Mouse (Mus musculus) CD4-positive, CD25-positive, alpha-beta regulatory T cell, adult 2 months (primary cell): Measurements from ENCODE around the gene Gfer.
"Not testable (repeated sequence)": the region's sequence is repeated elsewhere in the genome, so short reads cannot be mapped to it uniquely, and the experiment has no call there.

Experiments
- DNase-seq: peaks from one replicate; pipeline ENCODE4 v3.0.0-alpha.2; 2012; ENCODE audit warnings: low read depth, low spot score

Gene Gfer

DNA sequence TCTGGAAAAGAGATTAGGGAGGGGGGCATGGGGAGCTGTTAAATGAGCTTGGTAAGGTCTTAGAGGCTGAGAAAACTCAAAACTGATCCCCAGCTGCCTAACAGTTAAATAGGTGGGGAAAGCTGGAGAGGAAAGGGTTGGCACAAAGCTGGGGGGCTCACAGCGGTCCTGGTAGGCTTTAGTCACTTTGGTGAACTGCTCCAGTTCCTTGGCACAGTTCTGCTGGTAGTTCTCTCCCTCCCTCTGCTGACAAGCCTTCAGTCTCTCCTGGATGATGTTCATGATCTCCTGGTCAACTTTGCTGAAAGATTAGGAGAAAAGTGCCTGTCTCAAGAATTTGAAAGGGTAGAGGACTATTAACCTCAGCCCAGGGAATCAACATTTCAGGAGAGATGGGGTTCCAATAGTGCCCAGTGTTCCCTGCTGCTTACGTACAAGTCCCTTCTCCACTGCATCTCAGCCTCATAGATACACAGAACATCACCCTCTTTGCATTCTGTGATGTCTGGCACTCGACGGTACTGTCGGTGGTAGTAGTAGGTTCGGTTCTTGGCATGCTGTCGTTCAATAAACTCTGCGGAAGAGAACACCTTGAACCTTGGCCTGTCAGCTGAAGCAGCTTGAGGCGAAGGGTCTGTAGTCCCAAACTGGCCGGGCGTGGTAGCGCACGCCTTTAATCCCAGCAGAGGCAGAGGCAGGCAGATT, 26.4 kb upstream of the Gfer start:
- no peak for DNase-seq

- DNase-seq = not testable (repeated sequence)
Observed at GRCm38 (mm10) chr17:24721383-24721955, 25.5 kb upstream of the Gfer start.

DNA sequence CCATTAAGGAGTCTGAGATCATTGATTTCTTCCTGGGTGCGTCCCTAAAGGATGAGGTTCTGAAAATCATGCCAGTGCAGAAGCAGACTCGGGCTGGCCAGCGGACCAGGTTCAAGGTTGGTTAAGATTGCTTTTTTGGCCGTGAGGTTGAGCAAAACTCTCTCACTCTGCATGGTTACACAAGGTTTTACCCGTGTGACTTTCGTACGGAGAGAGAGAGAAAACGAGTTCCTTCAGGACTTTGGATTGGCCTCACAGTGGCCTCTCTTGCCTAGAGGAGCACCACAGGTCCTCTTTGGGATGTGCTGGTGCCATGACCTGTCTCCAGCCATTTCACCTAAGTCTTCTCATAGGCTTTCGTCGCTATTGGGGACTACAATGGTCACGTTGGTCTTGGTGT, 24.7 kb upstream of the Gfer start:
- DNase-seq = peak; percentile 31

DNA sequence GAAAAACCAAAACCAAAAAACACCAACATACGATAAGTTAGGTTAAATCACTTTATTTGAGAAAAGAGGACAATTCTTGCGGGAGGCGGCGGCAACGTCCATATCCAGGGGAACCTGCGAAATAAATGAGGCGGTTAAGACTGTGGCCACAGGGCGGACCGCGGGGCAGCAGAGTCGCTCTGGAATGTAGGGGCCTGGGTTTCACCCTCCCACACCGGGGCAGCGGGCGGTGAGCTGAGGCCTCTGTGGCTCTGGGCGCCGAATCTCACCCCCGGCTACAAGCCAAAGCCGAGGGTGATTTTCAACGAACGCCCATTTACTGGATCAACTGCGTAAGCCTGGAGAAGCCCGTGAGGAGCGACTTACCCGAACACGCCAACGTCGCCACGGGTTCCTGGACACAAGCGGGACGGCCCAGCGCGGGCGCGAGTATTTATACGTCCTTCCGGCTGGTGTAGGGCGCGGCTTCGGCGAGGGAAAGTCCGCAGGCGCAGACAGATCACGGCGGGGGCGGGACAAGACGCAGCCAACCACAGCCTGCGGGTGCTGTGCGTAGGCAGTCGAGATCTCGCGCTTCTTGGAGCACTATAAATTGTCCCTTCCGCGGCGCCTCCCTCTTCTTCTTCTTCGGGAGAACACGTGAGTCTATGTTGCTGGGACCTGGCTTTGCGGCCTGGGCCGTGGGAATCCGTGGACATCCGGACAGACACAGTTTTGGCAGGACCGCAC, 23.7 kb upstream of the Gfer start:
- peak; percentile 99 for DNase-seq

- DNase-seq = not testable (repeated sequence)
Observed at GRCm38 (mm10) chr17:24718938-24719337, 23.0 kb upstream of the Gfer start.

DNA sequence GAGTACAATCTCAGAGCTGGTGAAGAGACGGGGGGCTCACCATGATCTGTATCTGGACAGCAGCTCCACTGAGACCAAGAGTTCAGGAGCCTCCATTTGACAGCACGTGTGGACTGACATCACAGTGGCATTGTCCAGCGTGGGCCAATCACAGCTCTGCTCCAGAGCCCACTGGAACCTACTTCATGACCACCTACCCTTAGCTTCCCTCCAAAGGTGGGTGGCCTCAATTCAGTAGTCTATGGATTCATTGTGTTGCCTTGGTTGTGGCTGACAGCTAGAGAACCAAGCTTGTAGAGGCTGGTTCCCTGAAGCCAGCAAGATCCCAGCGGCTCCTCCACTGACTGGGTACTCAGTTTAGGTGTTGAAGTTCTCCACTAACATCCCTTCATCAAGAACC, 22.0 kb upstream of the Gfer start, which contains the start of the genes Rnf151 and Rps2:
Gene Rnf151, minus strand, starts transcription at position 121 of the 400 bp plus-strand sequence.
Gene Rps2, plus strand, starts transcription at position 174 of the 400 bp plus-strand sequence.
- no peak for DNase-seq

DNA sequence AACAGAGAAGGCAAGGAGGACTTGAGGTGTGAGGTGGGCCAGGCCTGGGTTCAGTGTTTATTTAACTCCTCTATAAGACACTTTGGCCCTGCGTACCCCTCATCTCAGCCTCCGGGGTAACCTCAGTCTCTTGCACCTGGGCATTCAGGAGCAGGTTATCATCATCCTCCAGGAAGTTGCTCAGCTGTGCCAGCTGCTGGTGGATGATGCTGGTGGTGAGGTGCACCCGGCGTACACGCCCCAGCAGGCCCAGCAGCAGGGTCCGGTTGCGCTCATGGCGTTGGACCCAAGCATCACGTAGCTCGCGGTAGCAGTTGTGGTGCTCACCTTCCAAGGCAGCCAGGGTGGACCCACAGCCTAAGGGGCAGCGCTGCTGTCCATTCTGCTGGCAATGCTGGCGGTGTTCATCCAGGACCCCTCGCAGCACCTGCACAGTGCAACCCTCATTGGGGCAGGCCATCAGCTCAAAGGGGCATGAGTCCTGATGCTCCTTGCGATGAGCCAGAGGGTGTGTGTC, 20.3 kb upstream of the Gfer start:
- DNase-seq = no peak

DNA sequence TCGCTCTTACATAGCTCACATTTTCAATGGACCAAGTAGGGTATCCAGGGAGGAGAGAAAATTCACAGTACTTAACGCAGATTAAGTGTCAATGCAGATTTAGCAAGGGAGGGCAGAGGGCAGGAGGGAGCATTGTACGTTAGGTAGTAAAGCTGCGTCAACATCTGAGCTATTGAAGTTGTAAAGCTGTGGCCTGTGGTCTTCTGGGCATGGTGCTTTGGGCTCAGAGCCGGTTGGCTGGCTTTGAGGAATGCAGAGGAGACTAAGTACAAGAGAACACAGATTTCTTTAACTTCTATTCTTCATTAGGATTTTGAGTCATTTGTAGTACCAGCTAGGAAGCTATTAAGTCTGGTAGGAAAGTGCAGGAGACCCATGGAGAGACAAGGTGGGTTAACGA, 19.6 kb upstream of the Gfer start:
- DNase-seq = no peak

- DNase-seq = peak; percentile 78
Observed at GRCm38 (mm10) chr17:24708646-24709045, 12.7 kb upstream of the Gfer start.

DNA sequence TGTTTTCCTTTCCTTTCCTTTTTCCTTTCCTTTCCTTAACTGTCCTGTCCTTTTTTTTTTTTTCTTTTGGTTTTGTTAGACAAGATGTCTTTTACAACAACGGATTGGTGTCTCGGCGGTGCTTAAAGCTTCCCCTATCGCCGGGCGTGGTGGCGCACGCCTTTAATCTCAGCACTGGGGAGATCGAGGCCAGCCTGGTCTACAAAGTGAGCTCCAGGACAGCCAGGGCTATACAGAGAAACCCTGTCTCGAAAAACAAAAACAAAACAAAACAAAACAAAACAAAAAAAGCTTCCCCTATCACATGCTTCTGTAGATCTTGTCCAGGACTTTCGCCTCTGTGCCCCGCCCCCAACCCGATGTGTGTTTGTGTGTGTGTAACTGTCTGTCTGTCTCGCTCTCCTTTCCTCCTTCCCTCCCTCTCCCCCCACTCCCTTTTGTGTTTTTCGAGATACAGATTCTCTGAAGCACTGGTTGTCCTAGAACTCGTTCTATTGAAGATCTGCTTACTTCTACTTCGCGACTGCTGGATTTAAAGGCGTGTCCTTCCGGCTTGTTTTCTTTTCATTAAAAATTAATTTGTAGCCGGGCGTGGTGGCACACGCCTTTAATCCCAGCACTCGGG, 12.0 kb upstream of the Gfer start:
- DNase-seq = peak; percentile 54

DNA sequence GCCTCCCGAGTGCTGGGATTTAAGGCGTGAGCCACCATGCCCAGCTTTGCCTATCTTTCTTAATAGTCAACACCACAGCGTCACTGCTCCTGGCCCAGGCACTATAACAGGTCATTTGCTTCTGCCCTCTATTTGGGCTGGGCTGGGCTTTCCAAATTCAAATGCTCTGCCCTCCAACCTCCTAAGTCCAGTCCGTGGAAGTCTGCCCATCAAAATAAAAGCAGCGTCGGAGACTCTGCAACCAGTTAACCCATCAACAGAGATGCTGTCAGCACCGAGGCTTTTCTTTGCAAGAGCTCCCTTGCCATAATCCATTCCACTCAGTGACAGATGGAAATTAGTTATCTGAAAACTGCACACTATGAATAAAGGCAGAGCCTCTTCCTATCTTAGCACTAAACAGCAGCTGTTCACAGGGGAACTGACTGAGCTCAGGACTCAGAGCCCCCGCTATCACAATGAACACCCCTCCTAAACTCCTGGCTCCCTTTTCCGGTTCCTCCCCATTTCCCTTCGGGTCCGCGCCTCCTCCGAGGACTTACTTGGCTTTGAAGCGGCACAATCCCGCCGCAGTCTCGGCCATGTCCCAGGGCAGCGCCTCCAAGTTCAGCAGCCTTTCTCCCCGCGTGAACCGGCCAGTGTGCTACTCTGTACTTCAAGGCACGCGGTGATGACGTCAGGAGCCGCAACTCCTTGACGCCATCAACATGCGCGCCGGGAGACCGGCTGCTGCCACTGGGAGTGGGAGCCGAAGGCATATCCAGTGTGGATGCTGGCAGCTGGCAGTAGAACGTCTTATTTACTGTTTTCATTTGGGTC, 11.2 kb upstream of the Gfer start, which contains the start of gene Tbl3:
Gene Tbl3, minus strand, starts transcription at position 679 of the 819 bp plus-strand sequence.
- DNase-seq = peak; percentile 95

DNA sequence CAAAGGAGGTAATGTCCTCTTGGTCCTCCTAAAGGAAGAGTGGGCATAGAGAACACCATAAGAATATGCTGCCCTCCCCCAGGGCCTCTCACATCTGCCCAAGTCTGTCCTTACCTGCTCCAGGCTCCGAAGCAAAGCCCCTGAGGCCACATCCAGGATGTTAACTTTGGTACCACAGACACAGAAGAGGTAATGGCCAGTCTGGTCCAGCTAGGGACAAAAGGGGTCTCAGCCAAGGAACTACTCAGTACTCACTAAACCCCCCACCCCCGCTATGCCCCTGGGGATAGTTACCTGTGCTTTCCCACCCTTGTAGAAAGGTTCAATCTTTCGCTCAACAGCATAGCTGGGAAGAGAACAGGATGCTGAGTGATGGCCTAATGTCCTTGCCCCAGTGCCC, 9.9 kb upstream of the Gfer start:
- DNase-seq = no peak

- DNase-seq = no peak
Observed at GRCm38 (mm10) chr17:24701251-24701650, 5.3 kb upstream of the Gfer start.

- DNase-seq = no peak
Observed at GRCm38 (mm10) chr17:24699473-24699872, 3.5 kb upstream of the Gfer start.

- DNase-seq = no peak
Observed at GRCm38 (mm10) chr17:24698715-24699114, 2.8 kb upstream of the Gfer start.

GRCm38 (mm10) chr17:24697985-24698384, 2.0 kb upstream of the Gfer start:
- no peak for DNase-seq

DNA sequence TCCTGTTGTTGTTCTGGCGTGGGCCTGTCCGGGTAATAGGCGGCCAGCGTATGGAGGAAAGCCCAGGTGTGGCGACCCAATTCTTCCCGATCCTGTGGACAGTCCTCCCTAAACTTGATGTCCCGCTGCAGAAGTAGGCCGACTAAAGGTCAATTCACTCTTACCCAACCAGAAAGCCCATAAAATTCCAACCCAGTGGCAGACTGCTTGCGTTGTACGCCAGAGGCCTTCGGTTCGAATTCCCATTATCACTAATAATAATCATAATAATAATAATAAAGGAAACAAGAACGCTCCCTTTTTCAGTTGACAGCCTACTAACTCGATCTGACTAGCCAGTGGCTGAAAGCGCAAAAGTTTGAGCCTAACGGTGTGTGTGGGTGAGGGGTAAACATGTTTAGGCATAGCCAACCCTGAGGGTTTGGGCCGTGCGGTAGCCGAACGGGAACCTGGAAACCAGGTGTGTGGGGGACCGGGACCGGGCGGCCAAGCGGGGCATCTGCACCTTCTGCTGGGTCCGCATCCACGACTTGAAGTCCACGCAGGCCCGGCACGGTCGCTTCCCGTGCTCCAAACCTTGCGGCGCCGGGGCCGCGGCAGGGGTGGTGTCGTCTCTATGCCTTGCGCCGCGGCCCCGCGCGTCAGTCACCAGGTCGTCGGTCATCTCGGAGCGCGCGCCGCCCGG, 488 bp downstream of the Gfer start:
- DNase-seq = no peak

DNA sequence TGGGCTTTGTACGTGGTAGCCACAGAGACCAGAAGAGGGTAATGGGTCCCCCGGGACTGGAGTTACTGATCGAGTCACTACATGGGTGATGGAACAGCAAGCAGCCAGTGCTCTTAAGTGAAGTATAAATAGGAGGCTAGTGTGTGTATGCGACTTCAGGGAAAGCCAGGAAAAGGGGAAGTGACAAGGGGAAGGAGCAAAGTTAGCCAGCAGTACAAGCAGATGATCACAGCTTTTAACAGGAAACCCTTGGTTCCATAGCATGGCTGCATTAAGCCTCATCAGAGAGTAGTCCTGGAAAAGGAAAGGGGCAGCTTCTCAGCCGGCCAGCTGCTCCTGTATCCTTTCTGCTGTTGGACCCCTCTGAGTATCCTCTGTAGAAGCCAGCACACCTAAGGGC, 3.6 kb downstream of the Gfer start:
- DNase-seq = no peak

DNA sequence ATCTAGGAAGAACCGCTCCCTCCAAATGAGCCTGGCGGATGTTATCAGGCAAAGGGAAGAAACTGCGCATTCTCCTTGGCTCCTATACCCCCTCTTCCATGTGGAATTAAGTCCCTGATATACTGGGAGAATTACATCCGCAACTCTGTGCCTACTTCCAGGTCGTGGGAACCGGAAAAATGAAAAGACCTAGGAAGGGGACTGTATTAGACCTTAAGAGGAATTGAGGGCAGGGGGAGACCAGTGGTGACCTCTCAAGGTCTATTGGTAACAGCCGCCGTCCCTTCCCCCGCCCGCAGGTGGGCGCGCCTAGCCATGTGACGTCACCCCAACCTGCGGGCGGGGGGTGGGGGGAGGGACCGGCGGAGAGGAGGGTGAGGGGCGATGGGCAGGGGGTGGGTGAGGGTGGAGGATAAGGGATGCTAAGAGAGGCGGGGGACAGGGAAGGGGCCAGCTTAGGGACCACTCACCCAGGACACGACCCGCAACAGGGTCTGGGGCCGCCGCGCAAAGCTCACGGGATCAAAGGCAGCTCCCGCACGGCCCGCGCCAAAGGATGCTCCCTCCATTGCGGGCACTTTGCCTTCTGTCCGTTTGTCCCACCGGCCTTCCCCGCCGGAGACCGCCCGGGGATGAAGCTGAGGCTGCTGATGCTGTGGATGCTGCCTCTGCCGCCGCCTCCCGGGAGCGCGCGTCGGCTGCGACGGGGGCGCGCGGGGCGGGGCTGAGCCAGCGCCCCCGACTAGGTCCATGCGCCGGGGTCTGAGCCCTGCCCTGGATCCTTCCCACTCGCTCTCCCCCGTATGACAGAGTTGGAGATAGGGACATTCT, 6.5 kb downstream of the Gfer start, which contains the start of gene Syngr3:
Gene Syngr3, minus strand, starts transcription at position 705 of the 831 bp plus-strand sequence.
- DNase-seq = peak; percentile 40
